Mouse (Mus musculus) embryonic facial prominence, embryonic 11.5 days (tissue): ENCODE measurements around the gene Tbl1xr1. TPM values are rescaled to one million over a fixed set of nuclear protein-coding genes. Genes with fewer than 3 reads are reported as not detected.

Experiments
- ATAC-seq: fragments of 200-750 bp; cut with Nextera tagmentation; replicated peaks from 2 replicates; pipeline ENCODE4 v1.8.0; 2017; ENCODE audit warnings: low read depth; ENCODE audit not compliant: insufficient number of reproducible peaks, low FRiP score, low TSS enrichment
- DNase-seq: peaks from one replicate; pipeline ENCODE4 v3.0.0-alpha.2; 2015; ENCODE audit warnings: low spot score
- H3K27ac ChIP-seq: fragments of 300-500 bp; sonication (generic); replicated peaks from 2 replicates; pipeline ENCODE4 v1.5.1; 2014; ENCODE audit warnings: mild to moderate bottlenecking, low read depth, low read length, control low read depth
- H3K27me3 ChIP-seq: fragments of 300-500 bp; sonication (generic); 2 replicates; pipeline ENCODE4 v1.6.1; 2014; ENCODE audit warnings: mild to moderate bottlenecking, low read length, moderate library complexity, mixed read lengths; ENCODE audit not compliant: control insufficient read depth, insufficient read depth
- H3K36me3 ChIP-seq: fragments of 300-500 bp; sonication (generic); replicated peaks from 2 replicates; pipeline ENCODE4 v1.6.1; 2014; ENCODE audit warnings: low read depth, mild to moderate bottlenecking, low read length, moderate library complexity, mixed read lengths; ENCODE audit not compliant: control insufficient read depth, insufficient read depth
- H3K4me1 ChIP-seq: fragments of 300-500 bp; sonication (generic); 2 replicates; pipeline ENCODE4 v1.6.1; 2014; ENCODE audit warnings: low read length, mixed read lengths; ENCODE audit not compliant: control insufficient read depth, insufficient read depth
- H3K4me2 ChIP-seq: fragments of 300-500 bp; sonication (generic); 2 replicates; pipeline ENCODE4 v1.6.1; 2014; ENCODE audit warnings: low read depth, mild to moderate bottlenecking, control low read depth, low read length, moderate library complexity
- H3K4me3 ChIP-seq: fragments of 300-500 bp; sonication (generic); 2 replicates; pipeline ENCODE4 v1.5.1; 2014; ENCODE audit warnings: low read depth, low read length, control low read depth
- H3K9ac ChIP-seq: fragments of 300-500 bp; sonication (generic); replicated peaks from 2 replicates; pipeline ENCODE4 v1.6.1; 2014; ENCODE audit warnings: mild to moderate bottlenecking, control low read depth, low read length
- H3K9me3 ChIP-seq: fragments of 300-500 bp; sonication (generic); replicated peaks from 2 replicates; pipeline ENCODE4 v1.6.1; 2016; ENCODE audit warnings: mild to moderate bottlenecking, low read length, inconsistent platforms, mixed read lengths; ENCODE audit not compliant: control insufficient read depth
- WGBS: fragments of 180-500 bp; shearing (Covaris S2); extraction: QIAGEN DNeasy Blood & Tissue Kit; methylation state at CpG from one replicate; pipeline ENCODE4 v1.1.7; 2014; 5-methylcytosine and 5-hydroxymethylcytosine counted together
- polyA plus RNA-seq: library from polyadenylated mRNA; unstranded; fragments of >200 nt; fragmentation: Nextera tagmentation; extraction: Ambion mirVana; gene quantifications from 2 replicates; pipeline ENCODE4 v1.2.1, GENCODE M21; 2014

Tbl1xr1 gene
- polyA plus RNA-seq, 1 experiment from 2014 or later, result 23.1 TPM

- Histone ChIP-seq H3K4me2 (no peak overlapping the region), H3K36me3 (no peaks in the 10 kb centered on the region), H3K27ac (no peak overlapping the region), H3K9me3 (no peaks in the 10 kb centered on the region), H3K9ac (no peak overlapping the region), H3K27me3 (no peaks in the 10 kb centered on the region), H3K4me1 (no peaks in the 10 kb centered on the region), H3K4me3 (no peak overlapping the region)
- ATAC-seq (no peak), DNase-seq (no peak)
- WGBS, result 71% methylated on average over 1 of the region's 1 CpGs
These were observed 39.7 kb downstream of the Tbl1xr1 start for GRCm38 (mm10) chr3:22116188-22116587.

GRCm38 (mm10) chr3:22121741-22122140, 45.3 kb downstream of the Tbl1xr1 start:
- Histone ChIP-seq H3K4me3 (no peak overlapping the region), H3K4me2 (no peak overlapping the region), H3K27me3 (no peaks in the 10 kb centered on the region), H3K36me3 (no peaks in the 10 kb centered on the region), H3K4me1 (no peaks in the 10 kb centered on the region), H3K9ac (no peak overlapping the region), H3K9me3 (no peaks in the 10 kb centered on the region), H3K27ac (no peak overlapping the region)
- 45% methylated on average over 3 of the region's 3 CpGs for WGBS
- DNase-seq (no peak), ATAC-seq (no peak)

GRCm38 (mm10) chr3:22123145-22123544, 46.7 kb downstream of the Tbl1xr1 start:
- ATAC-seq, result no peak
- DNase-seq, result no peak
- Histone ChIP-seq H3K36me3 (no peaks in the 10 kb centered on the region), H3K27ac (no peak overlapping the region), H3K9me3 (no peaks in the 10 kb centered on the region), H3K27me3 (no peaks in the 10 kb centered on the region), H3K4me1 (no peaks in the 10 kb centered on the region), H3K4me3 (no peak overlapping the region), H3K9ac (no peak overlapping the region), H3K4me2 (no peak overlapping the region)
- WGBS, result 85% methylated on average over 2 of the region's 2 CpGs

GRCm38 (mm10) chr3:22126251-22126826, 49.9 kb downstream of the Tbl1xr1 start:
- Histone ChIP-seq H3K27me3 (no peaks in the 10 kb centered on the region), H3K4me3 (no peak overlapping the region), H3K4me2 (no peak overlapping the region), H3K4me1 (no peaks in the 10 kb centered on the region), H3K9me3 (no peaks in the 10 kb centered on the region), H3K27ac (no peak overlapping the region), H3K36me3 (no peaks in the 10 kb centered on the region), H3K9ac (no peak overlapping the region)
- DNase-seq (no peak), ATAC-seq (no peak)
- 63% methylated on average over 5 of the region's 5 CpGs for WGBS

- no peaks in the 10 kb centered on the region for H3K4me1 ChIP-seq
- ATAC-seq (no peak), DNase-seq (no peak)
- H3K27ac ChIP-seq, result no peak overlapping the region
- H3K4me2 ChIP-seq, result no peak overlapping the region
- no peak overlapping the region for H3K4me3 ChIP-seq
- H3K27me3 ChIP-seq, result no peaks in the 10 kb centered on the region
- WGBS, result 93% methylated on average over 2 of the region's 2 CpGs
- no peaks in the 10 kb centered on the region for H3K9me3 ChIP-seq
- no peaks in the 10 kb centered on the region for H3K36me3 ChIP-seq
- no peak overlapping the region for H3K9ac ChIP-seq
These were observed 54.8 kb downstream of the Tbl1xr1 start for GRCm38 (mm10) chr3:22131277-22131676.

- H3K4me2 ChIP-seq, result no peak overlapping the region
- no peaks in the 10 kb centered on the region for H3K27me3 ChIP-seq
- no peak overlapping the region for H3K4me3 ChIP-seq
- no peaks in the 10 kb centered on the region for H3K9me3 ChIP-seq
- H3K27ac ChIP-seq, result no peak overlapping the region
- ATAC-seq, result no peak
- DNase-seq, result no peak
- 90% methylated on average over 7 of the region's 7 CpGs for WGBS
- H3K9ac ChIP-seq, result no peak overlapping the region
- H3K36me3 ChIP-seq, result no peaks in the 10 kb centered on the region
- H3K4me1 ChIP-seq, result no peaks in the 10 kb centered on the region
These were observed 57.2 kb downstream of the Tbl1xr1 start for GRCm38 (mm10) chr3:22133626-22134025.

GRCm38 (mm10) chr3:22137793-22138579, 61.5 kb downstream of the Tbl1xr1 start:
- Histone ChIP-seq H3K9ac (no peak overlapping the region), H3K27ac (no peak overlapping the region), H3K27me3 (no peaks in the 10 kb centered on the region), H3K4me2 (no peak overlapping the region), H3K36me3 (no peaks in the 10 kb centered on the region), H3K4me1 (no peaks in the 10 kb centered on the region), H3K9me3 (no peaks in the 10 kb centered on the region), H3K4me3 (no peak overlapping the region)
- WGBS, result 91% methylated on average over 9 of the region's 9 CpGs
- DNase-seq (no peak), ATAC-seq (no peak)

GRCm38 (mm10) chr3:22138580-22139099, 62.2 kb downstream of the Tbl1xr1 start:
- Histone ChIP-seq H3K27me3 (no peaks in the 10 kb centered on the region), H3K4me3 (no peak overlapping the region), H3K9ac (no peak overlapping the region), H3K4me2 (no peak overlapping the region), H3K4me1 (no peaks in the 10 kb centered on the region), H3K36me3 (no peaks in the 10 kb centered on the region), H3K27ac (no peak overlapping the region), H3K9me3 (no peaks in the 10 kb centered on the region)
- no peak for ATAC-seq
- WGBS, result 80% methylated on average over 2 of the region's 2 CpGs
- DNase-seq, result no peak
